Mouse (Mus musculus) neural tube, embryonic 15.5 days (tissue): Measurements from ENCODE around the gene P2ry6. TPM values are rescaled to one million over a fixed set of nuclear protein-coding genes. Genes with fewer than 3 reads are reported as not detected.
A peak's percentile ranks its signal among the peaks of the same experiment; 100 is the strongest.

Experiments used
- ATAC-seq: fragments of 200-750 bp; cut with Nextera tagmentation; 2 replicates; pipeline ENCODE4 v1.8.0; 2017; ENCODE audit warnings: mild to moderate bottlenecking, moderate TSS enrichment, moderate library complexity; ENCODE audit not compliant: low FRiP score
- H3K27ac ChIP-seq: fragments of 300-500 bp; sonication (generic); replicated peaks from 2 replicates; pipeline ENCODE4 v1.5.1; 2015; ENCODE audit warnings: mild to moderate bottlenecking, inconsistent platforms
- H3K27me3 ChIP-seq: fragments of 300-500 bp; sonication (generic); replicated peaks from 2 replicates; pipeline ENCODE4 v1.6.1; 2015; ENCODE audit warnings: inconsistent platforms
- H3K36me3 ChIP-seq: fragments of 300-500 bp; sonication (generic); 2 replicates; pipeline ENCODE4 v1.6.1; 2015; ENCODE audit warnings: inconsistent platforms
- H3K4me1 ChIP-seq: fragments of 300-500 bp; sonication (generic); 2 replicates; pipeline ENCODE4 v1.6.1; 2015; ENCODE audit warnings: inconsistent platforms
- H3K4me2 ChIP-seq: fragments of 300-500 bp; sonication (generic); 2 replicates; pipeline ENCODE4 v1.6.1; 2015; ENCODE audit warnings: inconsistent platforms, mild to moderate bottlenecking, moderate library complexity
- H3K4me3 ChIP-seq: fragments of 300-500 bp; sonication (generic); replicated peaks from 2 replicates; pipeline ENCODE4 v1.5.1; 2015; ENCODE audit warnings: mild to moderate bottlenecking, inconsistent platforms
- H3K9ac ChIP-seq: fragments of 300-500 bp; sonication (generic); replicated peaks from 2 replicates; pipeline ENCODE4 v1.6.1; 2015; ENCODE audit warnings: mild to moderate bottlenecking, inconsistent platforms
- H3K9me3 ChIP-seq: fragments of 300-500 bp; sonication (generic); replicated peaks from 2 replicates; pipeline ENCODE4 v1.6.1; 2016; ENCODE audit warnings: inconsistent platforms
- WGBS: fragments of 180-500 bp; shearing (Covaris S2); methylation state at CpG from one replicate; pipeline ENCODE4 v1.1.7; 2015; ENCODE audit warnings: mixed read lengths; 5-methylcytosine and 5-hydroxymethylcytosine counted together
- polyA plus RNA-seq: library from polyadenylated mRNA; unstranded; fragments of >200 nt; fragmentation: Nextera tagmentation; extraction: Ambion mirVana; gene quantifications from 2 replicates; pipeline ENCODE4 v1.2.1, GENCODE M21; 2015

The P2ry6 gene
- polyA plus RNA-seq, 1 experiment from 2014 or later = 4.1 TPM

- H3K27ac ChIP-seq = no peak overlapping the region
- H3K36me3 ChIP-seq = no peaks in the 10 kb centered on the region
- 32% methylated on average over 21 of the region's 21 CpGs for WGBS
- peaks cover 9% of the 10 kb centered on the region for H3K4me1 ChIP-seq
- H3K9me3 ChIP-seq = no peaks in the 10 kb centered on the region
- H3K4me3 ChIP-seq = no peak overlapping the region
- H3K4me2 ChIP-seq = no peak overlapping the region
- no peak overlapping the region for H3K9ac ChIP-seq
- H3K27me3 ChIP-seq = no peaks in the 10 kb centered on the region
- ATAC-seq = 0 out of 2 replicates have a peak, but pooled peaks have one; percentile 17
Measured at GRCm38 (mm10) chr7:100984452-100985395, 10.3 kb upstream of the P2ry6 start.

GRCm38 (mm10) chr7:100979175-100979574, 4.7 kb upstream of the P2ry6 start:
- Histone ChIP-seq H3K27ac (no peak overlapping the region), H3K4me1 (peaks cover 10% of the 10 kb centered on the region), H3K9me3 (no peaks in the 10 kb centered on the region), H3K4me3 (no peak overlapping the region), H3K9ac (no peak overlapping the region), H3K4me2 (no peak overlapping the region), H3K27me3 (peaks cover 11% of the 10 kb centered on the region), H3K36me3 (no peaks in the 10 kb centered on the region)
- ATAC-seq = no peak
- 52% methylated on average over 2 of the region's 2 CpGs for WGBS

GRCm38 (mm10) chr7:100978171-100978570, 3.7 kb upstream of the P2ry6 start:
- peaks cover 14% of the 10 kb centered on the region for H3K4me1 ChIP-seq
- no peaks in the 10 kb centered on the region for H3K9me3 ChIP-seq
- peaks cover 21% of the 10 kb centered on the region for H3K27me3 ChIP-seq
- H3K4me2 ChIP-seq = no peak overlapping the region
- no peak for ATAC-seq
- no peak overlapping the region for H3K27ac ChIP-seq
- no peaks in the 10 kb centered on the region for H3K36me3 ChIP-seq
- 91% methylated on average over 5 of the region's 5 CpGs for WGBS
- H3K9ac ChIP-seq = no peak overlapping the region
- H3K4me3 ChIP-seq = no peak overlapping the region

- Histone ChIP-seq H3K9ac (no peak overlapping the region), H3K36me3 (no peaks in the 10 kb centered on the region), H3K9me3 (no peaks in the 10 kb centered on the region), H3K4me2 (no peak overlapping the region), H3K4me3 (no peak overlapping the region), H3K27me3 (peaks cover 23% of the 10 kb centered on the region), H3K27ac (no peak overlapping the region), H3K4me1 (peaks cover 14% of the 10 kb centered on the region)
- no peak for ATAC-seq
- 45% methylated on average over 3 of the region's 3 CpGs for WGBS
Measured at GRCm38 (mm10) chr7:100972875-100973274, 1.6 kb downstream of the P2ry6 start.

- Histone ChIP-seq H3K4me1 (peaks cover 3% of the 10 kb centered on the region), H3K9me3 (no peaks in the 10 kb centered on the region), H3K4me3 (no peak overlapping the region), H3K36me3 (no peaks in the 10 kb centered on the region), H3K9ac (no peak overlapping the region), H3K27me3 (peaks cover 11% of the 10 kb centered on the region), H3K4me2 (no peak overlapping the region), H3K27ac (no peak overlapping the region)
- WGBS = 83% methylated on average over 10 of the region's 10 CpGs
- ATAC-seq = no peak
Measured at GRCm38 (mm10) chr7:100968874-100969659, 5.4 kb downstream of the P2ry6 start.

GRCm38 (mm10) chr7:100968376-100968775, 6.1 kb downstream of the P2ry6 start:
- no peaks in the 10 kb centered on the region for H3K4me1 ChIP-seq
- peaks cover 4% of the 10 kb centered on the region for H3K27me3 ChIP-seq
- H3K36me3 ChIP-seq = no peaks in the 10 kb centered on the region
- H3K4me2 ChIP-seq = no peak overlapping the region
- H3K27ac ChIP-seq = no peak overlapping the region
- WGBS = 80% methylated on average over 6 of the region's 6 CpGs
- no peak overlapping the region for H3K9ac ChIP-seq
- H3K4me3 ChIP-seq = no peak overlapping the region
- ATAC-seq = no peak
- H3K9me3 ChIP-seq = no peaks in the 10 kb centered on the region

- Histone ChIP-seq H3K27ac (no peak overlapping the region), H3K4me1 (no peaks in the 10 kb centered on the region; the same call in 1 of the 2 replicates), H3K4me3 (no peak overlapping the region), H3K9ac (no peak overlapping the region), H3K36me3 (no peaks in the 10 kb centered on the region), H3K9me3 (no peaks in the 10 kb centered on the region), H3K4me2 (no peak overlapping the region), H3K27me3 (no peaks in the 10 kb centered on the region; the same call in 1 of the 2 replicates)
- no peak for ATAC-seq
- 84% methylated on average over 9 of the region's 9 CpGs for WGBS
Measured at GRCm38 (mm10) chr7:100967850-100968249, 6.6 kb downstream of the P2ry6 start.

GRCm38 (mm10) chr7:100966014-100966413, 8.4 kb downstream of the P2ry6 start:
- no peaks in the 10 kb centered on the region for H3K36me3 ChIP-seq
- no peak overlapping the region for H3K27ac ChIP-seq
- no peak overlapping the region for H3K4me2 ChIP-seq
- WGBS = 93% methylated on average over 7 of the region's 7 CpGs
- H3K9ac ChIP-seq = no peak overlapping the region
- ATAC-seq = no peak
- no peaks in the 10 kb centered on the region; the same call in 1 of the 2 replicates for H3K4me1 ChIP-seq
- no peaks in the 10 kb centered on the region for H3K9me3 ChIP-seq
- no peaks in the 10 kb centered on the region for H3K27me3 ChIP-seq
- H3K4me3 ChIP-seq = no peak overlapping the region

- 19% methylated on average over 4 of the region's 4 CpGs for WGBS
- ATAC-seq = no peak
- H3K9me3 ChIP-seq = no peaks in the 10 kb centered on the region
- H3K4me3 ChIP-seq = no peak overlapping the region
- no peaks in the 10 kb centered on the region for H3K27me3 ChIP-seq
- H3K36me3 ChIP-seq = no peaks in the 10 kb centered on the region
- H3K4me2 ChIP-seq = no peak overlapping the region
- H3K27ac ChIP-seq = no peak overlapping the region
- H3K9ac ChIP-seq = no peak overlapping the region
- no peaks in the 10 kb centered on the region; the same call in 1 of the 2 replicates for H3K4me1 ChIP-seq
Measured at GRCm38 (mm10) chr7:100965079-100965478, 9.4 kb downstream of the P2ry6 start.

GRCm38 (mm10) chr7:100964242-100964641, 10.2 kb downstream of the P2ry6 start:
- Histone ChIP-seq H3K9me3 (no peaks in the 10 kb centered on the region), H3K4me1 (no peaks in the 10 kb centered on the region; the same call in 1 of the 2 replicates), H3K36me3 (no peaks in the 10 kb centered on the region), H3K9ac (no peak overlapping the region), H3K4me2 (no peak overlapping the region), H3K4me3 (no peak overlapping the region), H3K27ac (no peak overlapping the region), H3K27me3 (no peaks in the 10 kb centered on the region)
- no peak for ATAC-seq
- WGBS = 88% methylated on average over 6 of the region's 6 CpGs

GRCm38 (mm10) chr7:100963381-100963780, 11.1 kb downstream of the P2ry6 start:
- Histone ChIP-seq H3K36me3 (no peaks in the 10 kb centered on the region), H3K9ac (no peak overlapping the region), H3K9me3 (no peaks in the 10 kb centered on the region), H3K4me1 (no peaks in the 10 kb centered on the region; the same call in 1 of the 2 replicates), H3K27ac (no peak overlapping the region), H3K27me3 (no peaks in the 10 kb centered on the region), H3K4me2 (no peak overlapping the region), H3K4me3 (no peak overlapping the region)
- ATAC-seq = no peak
- 79% methylated on average over 8 of the region's 8 CpGs for WGBS
